Mouse (Mus musculus) effector memory CD4-positive, alpha-beta T cell, adult 5 months (primary cell): ENCODE data around the gene Gm10190. TPM values are rescaled to one million over a fixed set of nuclear protein-coding genes. Genes with fewer than 3 reads are reported as not detected.

Experiments
- polyA plus RNA-seq: library from polyadenylated mRNA; unstranded; fragments of 100-300 nt; shearing (Covaris generic); gene quantifications from one replicate; pipeline ENCODE4 v1.2.1, GENCODE M21; 2017

Gm10190 gene
- not detected for polyA plus RNA-seq

DNA sequence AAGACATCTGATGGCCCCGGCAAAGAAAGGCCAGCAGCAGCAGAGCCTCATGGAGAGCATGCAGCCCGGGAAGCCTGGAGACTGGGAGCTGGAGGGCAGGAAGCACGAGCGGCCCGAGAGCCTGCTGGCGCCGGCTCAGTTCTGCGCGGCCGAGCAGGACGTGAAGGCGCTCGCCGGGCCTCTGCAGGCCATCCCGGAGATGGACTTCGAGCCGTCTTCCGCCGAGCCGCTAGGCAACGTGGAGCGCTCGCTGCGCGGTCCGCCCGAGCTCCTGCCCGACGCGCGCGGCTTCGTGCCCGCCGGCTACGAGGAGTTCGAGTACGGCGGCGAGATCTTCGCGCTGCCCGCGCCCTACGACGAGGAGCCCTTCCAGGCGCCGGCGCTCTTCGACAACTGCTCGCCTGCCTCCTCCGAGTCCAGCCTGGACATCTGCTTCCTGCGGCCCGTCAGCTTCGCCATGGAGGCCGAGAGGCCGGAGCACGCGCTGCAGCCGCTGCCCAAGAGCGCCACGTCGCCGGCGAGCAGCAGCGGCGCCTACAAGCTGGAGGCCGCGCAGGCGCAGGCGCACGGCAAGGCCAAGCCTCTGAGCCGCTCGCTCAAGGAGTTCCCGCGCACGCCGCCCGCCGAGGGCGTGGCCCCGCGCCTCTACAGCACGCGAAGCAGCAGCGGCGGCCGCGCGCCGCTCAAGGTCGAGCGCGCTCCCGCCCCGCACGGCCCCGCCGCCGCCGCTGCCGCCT lies at the start of gene Gm10190:
TSS of gene Gm10190 (minus strand) at position 553 of the 737 bp plus-strand sequence.

Other genes with a start within 250 kb of the Gm10190 start
- gene Galm, start 246.1 kb downstream of the Gm10190 start, polyA plus RNA-seq = 11.0 TPM
- gene Srsf7, start 166.2 kb downstream of the Gm10190 start, polyA plus RNA-seq = 778 TPM
- not detected for gene Ttc39d, start 166.1 kb downstream of the Gm10190 start, polyA plus RNA-seq
- gene Gemin6, start 149.1 kb downstream of the Gm10190 start, polyA plus RNA-seq = 4.3 TPM
- gene Morn2, start 83.3 kb downstream of the Gm10190 start, polyA plus RNA-seq = 2.2 TPM
- gene Dhx57, start 83.1 kb downstream of the Gm10190 start, polyA plus RNA-seq = 17.6 TPM
- not detected for gene Arhgef33, start 66.1 kb downstream of the Gm10190 start, polyA plus RNA-seq
- gene Sos1, start 106.9 kb upstream of the Gm10190 start, polyA plus RNA-seq = 24.6 TPM
- gene Cdkl4, start 204.3 kb upstream of the Gm10190 start, polyA plus RNA-seq = 0.71 TPM